Mouse (Mus musculus) MEL-GATA-1-ER (cell line): Measurements from ENCODE around the gene Snd1.

ENCODE experiments used
- DNase-seq: peaks from one replicate; pipeline ENCODE4 v3.0.0-alpha.2; 2012; ENCODE audit warnings: low read depth; ENCODE audit errors: extremely low read depth

Snd1 gene

DNA sequence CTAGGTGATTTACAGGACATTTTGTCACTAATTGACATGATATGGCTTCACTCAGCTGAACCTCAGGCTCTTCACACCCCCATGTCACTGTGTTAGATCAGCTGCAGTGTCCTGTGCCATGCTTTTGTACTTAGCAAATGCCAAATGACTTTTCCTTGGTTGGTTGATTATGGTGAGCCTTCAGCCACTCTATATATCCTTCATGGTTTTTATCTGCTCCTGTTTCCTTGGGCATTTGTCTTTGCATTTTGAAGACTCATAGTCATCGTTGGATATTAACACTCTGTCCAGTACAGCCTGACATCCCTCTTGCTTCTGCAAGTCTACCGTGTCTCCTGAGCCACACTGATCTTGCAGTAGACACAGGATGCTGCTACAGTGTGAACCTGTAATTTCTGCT, 384.2 kb downstream of the Snd1 start:
- no peak for DNase-seq

DNA sequence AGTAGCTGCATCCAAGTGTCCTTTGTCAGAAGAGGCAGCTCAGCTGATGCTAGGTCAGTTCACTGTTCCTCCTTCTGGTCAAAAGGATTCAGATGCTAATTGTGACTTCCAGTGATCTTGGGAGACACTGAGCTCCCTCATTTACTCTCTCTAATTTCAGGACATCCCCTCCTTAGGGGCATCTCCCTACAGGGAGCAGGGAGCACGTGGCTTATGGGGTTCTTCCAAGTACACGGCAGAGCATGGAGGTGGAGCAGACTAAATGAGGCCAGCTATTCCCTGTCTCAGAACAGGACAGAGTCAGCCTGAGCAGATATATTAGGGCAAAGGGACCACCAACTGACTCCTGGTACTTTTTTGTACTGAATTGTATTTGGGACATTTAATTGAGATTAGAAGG, 385.5 kb downstream of the Snd1 start:
- no peak for DNase-seq

DNA sequence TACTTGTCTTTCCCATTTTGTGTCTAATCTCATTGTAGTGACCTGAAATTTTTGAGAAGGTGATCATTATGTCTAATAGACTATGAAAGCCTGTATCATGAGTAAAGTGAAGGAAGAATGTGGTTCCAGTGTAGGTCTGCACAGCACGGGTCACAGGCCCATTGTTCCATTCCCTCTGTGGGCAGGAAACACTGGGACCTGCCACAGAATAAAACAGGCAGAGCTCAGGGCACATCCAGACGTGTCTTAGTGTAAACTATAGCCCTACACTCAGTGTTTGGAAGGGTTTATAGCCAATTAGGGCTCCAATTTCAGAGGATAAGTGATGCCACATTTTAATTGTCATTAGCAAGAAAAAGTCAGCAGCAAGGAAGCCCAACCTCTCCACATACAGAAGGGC, 386.0 kb downstream of the Snd1 start:
- DNase-seq, result no peak

DNA sequence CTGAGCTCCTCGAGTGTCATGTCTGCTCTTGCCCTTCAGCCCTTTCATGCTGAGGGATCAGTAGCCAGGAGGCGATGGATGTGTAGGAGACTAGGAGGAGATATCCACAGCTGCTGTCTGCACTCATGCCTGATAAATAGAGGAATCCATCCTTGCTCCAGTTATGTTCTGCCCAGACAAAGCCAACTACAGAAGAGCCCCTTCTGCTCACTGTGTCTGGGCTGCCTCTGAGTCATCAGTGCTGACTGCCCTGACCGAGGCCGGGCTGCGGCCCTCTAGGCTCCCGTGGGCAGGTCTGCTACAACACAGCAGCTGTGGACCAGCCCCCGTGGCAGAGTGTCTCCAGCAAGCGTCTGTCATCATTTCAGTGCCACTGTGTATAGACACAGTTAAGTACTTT, 387.4 kb downstream of the Snd1 start:
- DNase-seq, result no peak

DNA sequence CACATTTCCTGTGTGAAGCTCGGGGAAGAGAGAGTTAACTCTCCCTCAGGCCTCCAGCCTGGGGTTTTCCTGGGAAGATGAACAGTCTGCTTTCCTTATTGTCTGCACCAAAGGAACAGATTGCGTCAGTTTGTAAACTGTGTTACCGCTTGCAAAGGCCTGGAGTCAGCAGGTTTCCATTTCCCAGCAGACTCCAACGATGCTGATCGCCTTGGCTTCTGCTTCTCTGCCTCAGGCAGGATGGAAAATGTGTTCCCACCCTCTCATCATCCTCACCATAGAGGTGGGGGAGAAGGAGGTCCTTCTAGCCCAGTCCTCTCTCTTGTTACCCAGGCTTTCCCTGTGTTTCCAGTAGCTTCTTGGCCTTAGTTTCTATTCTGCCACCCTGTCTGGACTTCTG, 389.7 kb downstream of the Snd1 start:
- DNase-seq, result no peak

DNA sequence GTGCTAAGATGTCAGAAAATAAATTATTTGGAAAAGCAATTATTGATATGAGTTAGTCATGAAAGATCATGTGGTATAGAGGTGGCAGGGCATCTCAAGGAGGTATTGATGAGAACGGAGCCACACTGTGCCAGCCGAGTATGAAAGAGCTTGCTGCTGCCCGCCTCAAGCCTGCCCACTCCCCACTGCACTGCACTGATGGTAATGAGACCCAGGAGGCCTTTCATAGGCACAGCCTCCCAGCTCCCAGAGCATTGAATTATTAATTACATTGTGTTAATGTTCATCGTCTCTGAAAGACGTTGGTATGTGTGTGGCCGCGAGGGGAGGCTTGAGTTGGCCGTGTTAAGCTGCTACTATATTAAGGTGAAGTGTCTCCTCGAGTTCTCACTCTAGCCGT, 390.2 kb downstream of the Snd1 start:
- DNase-seq, result no peak

DNA sequence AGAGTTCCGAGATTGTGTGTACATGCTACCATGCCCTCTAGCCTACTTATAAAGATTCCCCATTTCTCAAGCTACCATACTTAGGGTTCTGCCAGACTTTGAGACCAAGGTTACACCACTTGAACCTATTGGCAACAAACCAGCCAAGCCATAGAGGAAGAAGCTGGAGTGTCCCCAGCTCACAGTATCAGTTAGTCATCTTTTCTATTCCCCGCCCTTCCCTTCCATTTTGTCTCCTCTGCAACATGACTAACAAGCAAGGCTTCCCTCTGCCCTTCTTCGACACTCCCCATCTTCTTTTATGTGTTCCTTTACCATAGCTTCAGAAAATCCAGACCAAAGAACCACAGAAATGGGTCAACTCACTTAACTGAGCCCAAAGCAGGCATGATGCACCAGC, 391.3 kb downstream of the Snd1 start:
- no peak for DNase-seq

DNA sequence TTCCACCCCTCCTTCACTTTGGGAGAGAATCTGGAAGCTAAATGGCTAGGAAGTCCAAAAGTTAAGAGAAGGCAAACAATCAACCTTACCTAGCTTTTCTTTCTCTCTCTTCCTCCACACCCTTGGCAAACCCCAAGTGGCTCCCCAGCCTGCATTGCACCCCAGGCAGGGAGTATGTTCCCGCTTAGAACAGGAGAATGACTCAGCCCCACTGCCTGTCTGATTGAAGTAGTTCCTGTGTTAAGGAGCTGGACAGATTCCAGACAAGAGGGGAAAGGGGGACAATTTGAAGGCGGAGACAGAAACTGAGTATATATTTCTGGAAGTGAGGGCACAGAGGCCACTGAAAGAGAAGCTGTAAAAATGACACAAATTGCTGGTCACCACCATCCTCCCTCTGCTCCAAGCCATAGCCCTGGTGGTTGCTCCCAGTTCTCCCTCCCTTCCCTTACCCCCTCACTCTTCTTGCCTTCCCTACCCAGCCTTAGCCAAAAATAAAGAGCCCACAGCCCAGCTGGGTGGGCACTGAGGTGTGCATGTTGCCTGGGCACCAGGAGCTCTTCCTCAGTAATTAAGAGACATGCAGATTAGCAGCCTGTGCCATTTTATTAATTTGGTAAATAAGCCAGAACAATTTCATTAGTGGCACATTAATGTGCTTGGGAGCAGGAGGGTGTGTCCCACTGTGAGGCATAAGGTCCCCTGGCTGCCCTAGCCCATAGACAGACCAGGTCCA, 392.7 kb downstream of the Snd1 start:
- DNase-seq, result no peak

DNA sequence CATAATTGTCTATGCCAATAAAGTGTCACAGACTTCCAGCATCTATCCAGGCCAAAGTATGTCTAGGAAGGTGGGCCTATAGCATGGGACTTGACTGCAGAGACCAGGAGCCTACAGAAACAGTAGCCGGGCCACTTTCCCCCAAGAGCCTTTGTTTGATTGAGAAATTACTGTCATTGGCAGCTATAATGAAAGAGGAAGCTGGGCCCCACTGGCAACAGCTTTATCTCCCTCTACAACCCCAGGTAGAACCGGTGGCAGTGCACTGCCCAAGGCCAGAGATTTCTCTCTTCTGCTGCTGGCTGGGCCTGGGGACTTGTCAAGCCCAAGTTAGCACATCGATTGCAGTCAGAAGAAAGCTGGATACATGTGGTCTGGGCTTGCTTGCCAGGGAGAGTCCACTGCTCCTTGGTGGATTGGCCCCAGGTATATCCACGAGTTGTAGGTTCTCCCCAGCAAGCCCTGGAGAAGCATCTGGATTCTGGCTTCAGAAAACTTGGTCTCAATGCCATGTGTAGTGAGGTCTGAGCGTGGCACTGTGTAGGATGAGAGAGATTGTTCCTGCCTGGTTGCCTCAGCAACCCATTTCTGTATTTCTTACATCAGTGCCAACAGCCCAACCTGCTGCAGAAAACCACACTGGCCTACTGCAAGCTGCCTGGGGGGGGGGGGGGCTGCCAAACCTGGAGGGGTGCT, 396.9 kb downstream of the Snd1 start:
- DNase-seq, result no peak

DNA sequence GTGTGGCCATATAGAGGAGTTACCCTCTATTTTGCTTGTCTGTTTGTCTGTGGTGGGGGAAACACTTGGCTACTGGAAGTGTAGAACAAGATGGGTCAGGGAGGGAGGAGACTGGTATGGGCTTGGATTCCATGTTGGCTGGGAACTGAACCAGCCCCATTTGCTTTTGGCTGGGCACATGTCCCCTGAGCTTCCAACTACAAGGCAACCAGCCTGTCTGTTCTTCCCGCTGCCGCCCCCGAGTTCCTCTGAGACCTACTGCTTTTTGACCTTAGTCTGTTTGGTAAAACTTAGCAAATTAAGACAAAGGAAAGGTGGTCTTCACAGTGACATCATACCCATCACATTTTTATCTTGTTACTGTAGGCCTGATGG, 397.5 kb downstream of the Snd1 start:
- no peak for DNase-seq

DNA sequence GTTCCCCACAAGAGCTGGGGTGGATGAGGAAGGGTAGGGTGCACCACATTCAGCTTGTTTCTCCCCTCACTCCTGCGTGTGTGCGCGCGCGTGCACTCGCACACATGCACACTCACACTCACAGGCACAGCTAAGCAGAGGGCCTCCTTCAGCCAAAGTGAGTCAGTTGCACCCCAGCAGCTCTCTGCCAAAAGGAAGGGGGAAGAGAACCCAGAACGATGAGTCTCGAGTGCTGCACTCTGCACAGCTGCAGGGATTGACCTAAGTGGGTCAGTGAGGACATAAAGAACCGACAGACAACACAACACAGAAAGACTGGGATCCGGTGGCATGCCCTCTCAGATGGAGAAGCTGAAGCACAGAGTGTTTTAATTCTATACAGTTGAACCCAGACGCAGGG, 399.1 kb downstream of the Snd1 start:
- no peak for DNase-seq

DNA sequence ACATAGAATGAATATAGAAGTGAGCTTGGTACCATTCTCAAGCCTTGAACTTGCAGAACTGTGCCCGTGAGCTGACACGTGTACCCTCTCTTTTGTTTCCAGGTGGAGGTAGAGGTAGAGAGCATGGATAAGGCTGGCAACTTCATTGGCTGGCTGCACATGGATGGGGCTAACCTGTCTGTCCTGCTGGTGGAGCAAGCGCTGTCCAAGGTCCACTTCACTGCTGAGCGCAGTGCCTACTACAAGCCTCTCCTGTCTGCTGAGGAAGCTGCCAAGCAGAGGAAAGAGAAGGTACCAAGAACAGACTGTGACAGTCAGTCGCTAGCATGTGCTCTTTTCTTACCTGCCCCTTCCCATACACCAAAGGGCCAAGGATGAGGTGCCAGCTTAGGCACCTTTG, 399.8 kb downstream of the Snd1 start:
- DNase-seq, result no peak

DNA sequence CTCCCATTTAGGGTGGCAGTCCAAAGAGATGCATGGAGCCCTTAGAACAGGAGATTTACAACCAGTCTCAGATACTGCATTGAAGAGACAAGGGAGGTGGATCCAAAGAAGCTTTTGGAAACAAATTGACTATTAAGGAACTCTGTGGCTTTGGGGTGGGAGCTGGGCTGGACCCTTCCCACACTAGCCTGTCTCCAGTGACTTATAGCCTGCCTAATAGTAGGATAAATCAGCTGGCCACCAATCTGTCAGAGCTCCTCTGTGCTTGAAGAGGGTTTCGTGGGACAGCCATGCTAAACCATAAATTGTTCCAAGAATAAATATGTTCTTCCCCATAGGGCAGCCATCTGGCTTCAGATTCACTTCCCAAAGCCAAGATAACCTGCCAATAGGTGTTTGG, 400.4 kb downstream of the Snd1 start:
- DNase-seq, result no peak

DNA sequence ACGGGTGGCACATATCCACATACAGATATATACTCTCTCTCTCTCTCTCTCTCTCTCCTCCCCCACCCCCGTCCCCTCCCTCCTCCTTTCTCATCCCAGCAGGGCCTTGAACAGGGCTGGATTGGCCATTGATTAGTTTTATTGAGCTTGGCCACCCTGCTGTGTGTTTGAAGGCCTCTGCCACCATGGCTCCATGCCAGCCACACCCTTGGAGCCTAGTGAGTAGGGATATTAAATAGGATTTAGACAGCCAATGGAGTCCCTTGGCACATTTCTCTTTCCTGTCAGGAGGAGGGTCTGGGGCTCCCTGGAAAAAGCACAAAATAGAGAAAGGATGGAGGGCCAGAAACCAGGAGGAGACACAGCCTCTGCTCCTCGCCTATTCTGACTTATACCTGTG, 401.6 kb downstream of the Snd1 start:
- DNase-seq, result no peak

DNA sequence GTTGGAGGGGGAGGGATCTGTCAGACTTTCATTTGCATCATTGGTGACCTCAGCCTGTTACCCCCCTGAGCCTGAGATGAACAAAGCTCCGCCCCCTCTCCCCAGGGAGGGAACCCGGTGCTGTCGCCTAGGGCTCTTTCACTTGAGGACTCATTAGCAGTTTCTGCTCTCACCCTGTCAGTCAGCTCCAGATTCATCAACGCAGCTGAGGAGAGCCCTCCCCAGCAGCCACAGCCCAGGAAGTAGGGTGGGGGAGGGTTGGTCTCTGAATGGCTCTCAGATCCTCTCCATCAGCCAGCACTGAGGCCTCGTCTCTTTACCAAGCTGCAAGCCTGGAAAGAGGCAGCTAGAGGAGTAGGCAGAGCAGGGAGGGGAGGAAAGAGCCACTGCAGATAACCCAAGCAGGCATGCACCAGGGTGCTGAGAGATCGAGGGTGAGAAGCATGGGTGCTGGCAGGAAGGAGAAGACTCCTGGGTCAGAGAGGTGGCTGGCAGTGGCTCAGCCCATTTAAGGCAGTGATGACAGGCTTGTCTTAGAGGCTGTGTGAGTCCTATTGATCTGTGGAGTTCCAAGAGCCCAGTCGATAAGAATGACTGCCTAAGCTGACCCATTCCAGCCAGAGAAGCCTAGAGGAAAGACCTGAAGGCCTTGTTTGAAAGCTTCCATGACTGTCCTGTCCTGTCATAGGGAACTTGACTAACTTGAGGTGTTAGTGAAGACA, 403.2 kb downstream of the Snd1 start:
- no peak for DNase-seq

DNA sequence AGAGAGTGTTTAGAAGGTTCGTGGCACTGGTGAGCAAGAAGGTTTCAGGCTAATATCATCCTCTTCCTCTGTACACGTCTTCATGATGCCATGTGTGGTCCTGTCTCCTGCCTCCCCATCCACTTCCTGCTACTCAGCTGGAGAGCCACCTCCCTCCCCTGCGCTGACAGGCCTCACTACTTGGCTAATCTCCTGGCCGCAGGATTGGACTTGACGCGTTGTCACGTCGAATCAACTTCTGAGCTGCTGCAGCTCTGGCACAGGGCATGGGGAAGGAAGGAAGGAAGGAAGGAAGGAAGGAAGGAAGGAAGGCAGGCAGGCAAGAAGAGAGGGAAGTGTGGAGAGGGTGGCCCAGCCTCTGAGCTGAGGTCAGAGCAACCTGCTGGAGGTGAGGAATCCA, 404.4 kb downstream of the Snd1 start:
- no peak for DNase-seq

DNA sequence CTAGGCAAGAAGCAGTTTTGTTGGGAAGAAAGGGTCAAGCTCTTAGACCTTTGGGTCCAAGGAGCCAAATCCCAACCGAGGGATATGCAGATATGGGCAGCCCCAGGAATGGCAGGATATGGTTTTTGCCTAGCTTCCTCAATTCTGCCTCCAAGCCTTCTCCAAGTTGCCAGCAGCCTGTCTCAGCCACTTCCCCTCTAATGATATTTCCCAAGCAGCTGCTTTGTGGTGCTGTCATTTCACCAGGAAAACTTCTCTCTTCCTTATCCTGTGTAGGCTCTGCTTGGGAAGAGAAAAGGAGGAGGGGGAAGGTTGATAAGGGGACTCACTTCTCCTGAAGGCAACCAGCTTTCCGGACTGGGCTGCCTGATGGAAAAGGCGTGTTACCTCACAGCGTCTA, 406.0 kb downstream of the Snd1 start:
- DNase-seq, result no peak

DNA sequence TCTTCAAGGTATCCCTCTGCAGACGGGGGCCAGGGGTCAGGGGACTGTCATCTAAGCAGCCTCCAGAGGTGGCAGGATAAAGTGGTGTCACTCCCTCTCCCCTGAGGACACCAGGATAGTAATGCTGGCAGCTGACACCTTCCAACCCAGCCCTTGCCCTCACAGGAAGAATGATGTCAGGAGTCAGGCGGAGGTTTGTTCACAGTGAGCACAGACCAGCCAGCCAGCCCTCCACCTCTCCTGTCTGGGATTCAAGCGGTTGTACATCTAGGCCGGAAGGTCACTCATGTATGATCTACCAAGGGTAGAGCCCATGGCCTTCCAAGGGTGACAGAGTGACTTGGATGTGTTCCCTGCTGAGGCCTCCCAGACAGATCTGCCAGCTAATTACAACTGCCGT, 408.6 kb downstream of the Snd1 start:
- no peak for DNase-seq

DNA sequence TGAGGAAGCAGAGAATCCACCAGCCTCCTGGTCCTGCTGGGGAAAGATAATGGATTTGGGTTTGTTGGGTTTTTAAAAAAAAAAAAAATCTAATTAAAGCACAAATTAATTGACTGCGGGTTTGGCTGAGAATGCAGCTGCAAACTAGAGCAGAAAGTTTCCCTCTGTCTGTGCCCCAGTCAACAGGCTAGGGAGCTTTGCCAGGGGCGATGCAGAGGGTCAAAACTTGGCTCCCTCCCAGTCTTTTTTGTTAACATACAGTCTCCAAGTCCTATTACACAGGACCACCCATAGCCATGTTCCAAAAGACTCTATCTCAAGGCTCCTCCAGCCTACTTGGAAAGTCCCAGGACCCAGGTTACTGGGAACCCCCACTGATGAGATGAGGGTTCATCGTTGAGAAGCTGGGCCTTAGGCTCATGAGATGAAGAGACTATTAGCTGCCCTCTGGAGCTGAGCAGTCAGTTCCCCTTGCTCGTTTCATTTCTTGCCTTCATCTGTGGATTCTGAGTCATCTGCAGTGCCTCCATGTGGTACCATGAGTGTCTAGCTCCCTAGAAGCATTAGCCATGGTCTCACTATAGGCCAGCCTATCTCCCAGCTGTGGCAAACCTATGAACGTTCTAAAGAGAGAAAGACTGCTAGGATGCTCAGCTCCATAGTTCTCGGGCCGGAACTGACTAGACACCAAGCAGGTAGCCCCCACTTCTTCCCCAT, 411.9 kb downstream of the Snd1 start:
- no peak for DNase-seq

DNA sequence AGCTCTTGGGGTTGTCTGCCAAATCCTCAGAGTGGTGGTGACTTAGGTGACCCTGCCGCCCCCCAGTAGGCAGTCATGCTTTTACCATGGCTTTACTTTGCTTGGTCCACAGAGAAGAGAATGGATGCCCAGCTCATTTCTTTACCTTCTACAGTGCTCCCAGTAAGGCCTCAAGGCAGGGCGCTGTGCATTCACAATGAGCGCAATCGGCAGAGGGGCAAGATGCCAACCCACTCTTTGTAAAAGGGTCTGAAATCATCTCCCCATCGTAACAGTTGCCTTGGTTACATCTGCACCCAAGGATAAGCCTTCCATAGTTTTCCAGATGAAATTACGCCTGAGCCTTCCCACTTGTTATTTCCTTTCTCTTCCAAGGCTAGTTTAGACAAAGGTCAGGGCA, 415.5 kb downstream of the Snd1 start:
- DNase-seq, result no peak

DNA sequence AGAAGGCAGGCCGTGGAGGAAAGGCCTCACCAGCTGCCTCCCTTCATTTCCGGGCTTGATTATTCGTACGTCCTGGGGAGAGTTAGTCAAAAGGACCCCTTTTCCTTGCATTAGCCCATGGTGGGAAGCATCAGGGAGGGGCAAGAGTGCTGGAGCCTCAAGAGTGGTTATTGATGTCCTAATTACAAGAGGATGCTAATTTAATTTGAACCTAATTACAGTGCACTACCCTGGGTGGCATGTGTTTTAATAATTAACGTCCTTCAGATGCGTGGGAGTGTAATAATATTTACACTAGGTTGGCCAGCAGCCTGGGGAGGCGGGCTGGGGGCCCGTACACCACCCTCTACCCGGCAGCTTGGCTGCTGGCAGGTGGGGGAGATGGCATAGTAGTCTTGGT, 416.5 kb downstream of the Snd1 start:
- DNase-seq, result no peak

DNA sequence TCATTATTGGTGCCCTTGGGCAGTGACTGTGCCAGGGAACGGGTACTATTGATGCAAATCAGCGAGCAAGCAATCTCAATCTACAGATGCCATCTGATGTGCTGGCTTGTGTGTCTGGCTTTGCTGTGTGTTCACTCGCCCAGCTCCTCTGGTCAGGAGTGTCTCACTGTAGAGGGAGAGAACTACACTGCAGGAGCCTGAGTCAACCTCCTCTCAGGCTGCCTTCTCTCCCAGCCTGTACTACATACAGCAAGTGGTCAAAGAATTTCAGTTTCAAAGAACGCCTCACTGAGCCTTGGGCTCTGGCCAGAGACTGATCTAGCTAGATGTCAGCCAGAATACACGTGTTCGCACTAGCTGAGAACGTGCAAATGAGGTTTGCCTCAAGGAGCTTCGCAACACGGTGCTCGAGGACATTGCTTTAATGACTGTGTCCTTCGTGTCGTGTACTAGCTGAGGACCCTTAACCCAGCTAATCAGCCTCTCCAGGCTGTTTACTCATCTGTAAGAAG, 420.1 kb downstream of the Snd1 start:
- no peak for DNase-seq
